Mouse (Mus musculus) C2C12 (cell line): Measurements from ENCODE around the gene Theg. TPM values are rescaled to one million over a fixed set of nuclear protein-coding genes. Genes with fewer than 3 reads are reported as not detected.
A peak's percentile ranks its signal among the peaks of the same experiment; 100 is the strongest.

ENCODE experiments used
- H3K27me3 ChIP-seq: one replicate; pipeline ENCODE4 v1.6.1; 2011; ENCODE audit not compliant: control insufficient read depth, insufficient read depth, insufficient read length
- H3K36me3 ChIP-seq: one replicate; pipeline ENCODE4 v1.6.1; 2011; ENCODE audit not compliant: control insufficient read depth, insufficient read depth
- H3K4me3 ChIP-seq: one replicate; pipeline ENCODE4 v1.5.1; 2011; ENCODE audit warnings: mild to moderate bottlenecking, control low read depth; ENCODE audit not compliant: poor library complexity, insufficient read depth, severe bottlenecking
- H3K79me2 ChIP-seq: one replicate; pipeline ENCODE4 v1.6.1; 2011; ENCODE audit not compliant: control insufficient read depth, insufficient read depth
- H3K79me3 ChIP-seq: one replicate; pipeline ENCODE4 v1.6.1; 2011; ENCODE audit warnings: low read depth, control low read depth
- H3ac ChIP-seq: one replicate; pipeline ENCODE3; 2011; ENCODE audit warnings: low read depth; ENCODE audit not compliant: control insufficient read depth, insufficient read length
- CEBPB ChIP-seq: IDR thresholded peaks from one replicate; pipeline ENCODE4 v1.6.1; 2011; ENCODE audit warnings: low read depth, mild to moderate bottlenecking, control low read depth, moderate library complexity
- CTCF ChIP-seq: IDR thresholded peaks from one replicate; pipeline ENCODE4 v1.5.1; 2011; ENCODE audit not compliant: control insufficient read depth, insufficient read depth, insufficient read length
- FOSL1 ChIP-seq: IDR thresholded peaks from one replicate; pipeline ENCODE4 v1.8.0; 2011; ENCODE audit warnings: mild to moderate bottlenecking, low read length; ENCODE audit not compliant: poor library complexity, insufficient read depth, severe bottlenecking
- MAX ChIP-seq: IDR thresholded peaks from one replicate; pipeline ENCODE4 v1.6.1; 2011; ENCODE audit warnings: mild to moderate bottlenecking, control low read depth
- MYOD1 ChIP-seq: IDR thresholded peaks from one replicate; pipeline ENCODE4 v1.6.1; 2011; ENCODE audit warnings: low read depth; ENCODE audit not compliant: control insufficient read depth, insufficient read length
- MYOG ChIP-seq: IDR thresholded peaks from one replicate; pipeline ENCODE4 v1.6.1; 2011; ENCODE audit not compliant: control insufficient read depth, insufficient read length; ENCODE audit errors: extremely low read depth
- USF1 ChIP-seq: IDR thresholded peaks from one replicate; pipeline ENCODE4 v1.6.1; 2011; ENCODE audit warnings: low read depth, mild to moderate bottlenecking, control low read depth, moderate library complexity
- polyA plus RNA-seq: library from polyadenylated mRNA; unstranded; fragments of >200 nt; fragmentation: generic; extraction: Trizol; gene quantifications from one replicate; pipeline ENCODE4 v1.2.1, GENCODE M21; 2012; ENCODE audit warnings: missing spikeins

Theg gene
- polyA plus RNA-seq, 1 experiment = not detected

DNA sequence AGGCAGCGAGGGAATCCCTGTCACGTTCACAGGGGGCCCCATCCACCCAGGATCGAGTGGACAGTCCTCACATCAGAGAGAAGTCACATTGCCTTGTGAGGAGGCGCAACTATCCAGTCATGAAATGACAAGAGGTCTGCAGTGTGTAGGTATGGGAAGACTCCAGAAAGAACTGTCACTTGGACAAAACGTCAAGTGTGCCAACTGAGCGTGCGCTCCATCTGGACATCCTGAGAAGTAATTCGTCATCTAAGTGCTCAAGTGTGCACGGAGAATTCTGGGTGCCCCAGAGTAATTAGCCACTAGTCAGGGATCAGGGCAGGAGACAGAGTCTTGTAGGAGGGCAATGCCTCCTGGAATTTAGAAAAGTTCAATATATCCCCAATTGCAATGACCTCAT is 38.3 kb upstream of the Theg start:
- TF ChIP-seq CTCF (no peak), FOSL1 (no peak), CEBPB (no peak), MAX (no peak), MYOD1 (no peak), MYOG (no peak), USF1 (no peak)
- Histone ChIP-seq H3K4me3 (no peak overlapping the region), H3K79me3 (no peaks in the 10 kb centered on the region)

DNA sequence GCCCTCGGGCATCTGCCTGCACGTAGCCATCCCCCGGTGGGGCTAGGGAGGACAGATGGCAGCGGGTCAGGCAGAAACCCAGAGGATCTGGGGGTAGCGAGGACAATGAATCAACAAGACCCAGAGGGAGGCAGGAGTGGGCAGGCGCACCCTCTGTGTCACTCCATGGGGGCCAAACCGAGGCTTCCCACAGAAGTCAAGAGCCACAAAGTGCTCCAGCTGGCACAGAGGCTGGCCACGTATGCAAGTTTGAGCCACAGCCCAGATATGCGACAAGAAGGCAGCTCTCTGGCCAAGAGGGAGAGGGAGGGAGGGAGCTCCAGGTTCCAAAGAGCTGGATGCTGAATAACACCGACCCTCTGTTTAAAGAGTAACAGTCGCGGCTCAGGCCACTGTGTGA is 36.8 kb upstream of the Theg start:
- Histone ChIP-seq H3K79me3 (no peaks in the 10 kb centered on the region), H3K79me2 (no peaks in the 10 kb centered on the region), H3K4me3 (no peak overlapping the region), H3K36me3 (no peaks in the 10 kb centered on the region), H3ac (no peak overlapping the region), H3K27me3 (peaks cover 17% of the 10 kb centered on the region)
- no peak for TF ChIP-seq CTCF
- TF ChIP-seq MYOG = no peak
- TF ChIP-seq MAX = no peak
- no peak for TF ChIP-seq FOSL1
- TF ChIP-seq MYOD1 = no peak
- TF ChIP-seq USF1 = no peak
- TF ChIP-seq CEBPB = no peak

More for the DNA sequence above, 38.3 kb upstream of the Theg start:
- no peaks in the 10 kb centered on the region for H3K79me2 ChIP-seq
- no peaks in the 10 kb centered on the region for H3K36me3 ChIP-seq
- peaks cover 14% of the 10 kb centered on the region for H3K27me3 ChIP-seq
- no peak overlapping the region for H3ac ChIP-seq

DNA sequence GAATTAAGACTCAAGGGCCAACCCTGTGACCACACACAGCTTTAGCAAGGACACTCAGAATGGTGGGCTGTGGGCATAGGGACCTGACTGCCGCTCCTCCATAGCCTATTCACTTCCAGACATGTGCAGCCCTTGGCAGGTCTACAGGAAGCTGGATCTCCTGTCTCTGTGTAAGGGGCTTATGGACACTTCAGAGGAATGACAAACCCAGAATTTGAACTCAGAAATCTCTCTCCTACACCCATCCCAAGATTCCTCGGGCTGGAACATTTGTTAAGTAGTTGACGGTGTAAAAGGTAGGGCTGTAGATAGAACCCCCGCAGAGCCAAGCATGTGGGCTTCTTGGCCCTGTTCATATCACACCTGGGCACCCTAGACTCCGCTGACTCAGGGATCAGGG is 29.2 kb upstream of the Theg start:
- no peaks in the 10 kb centered on the region for H3K36me3 ChIP-seq
- TF ChIP-seq CTCF (no peak), USF1 (no peak), FOSL1 (no peak), MYOG (no peak), CEBPB (no peak), MYOD1 (no peak), MAX (no peak)
- no peak overlapping the region for H3ac ChIP-seq
- H3K27me3 ChIP-seq = peaks cover 32% of the 10 kb centered on the region
- H3K79me2 ChIP-seq = no peaks in the 10 kb centered on the region
- no peaks in the 10 kb centered on the region for H3K79me3 ChIP-seq
- H3K4me3 ChIP-seq = no peak overlapping the region

DNA sequence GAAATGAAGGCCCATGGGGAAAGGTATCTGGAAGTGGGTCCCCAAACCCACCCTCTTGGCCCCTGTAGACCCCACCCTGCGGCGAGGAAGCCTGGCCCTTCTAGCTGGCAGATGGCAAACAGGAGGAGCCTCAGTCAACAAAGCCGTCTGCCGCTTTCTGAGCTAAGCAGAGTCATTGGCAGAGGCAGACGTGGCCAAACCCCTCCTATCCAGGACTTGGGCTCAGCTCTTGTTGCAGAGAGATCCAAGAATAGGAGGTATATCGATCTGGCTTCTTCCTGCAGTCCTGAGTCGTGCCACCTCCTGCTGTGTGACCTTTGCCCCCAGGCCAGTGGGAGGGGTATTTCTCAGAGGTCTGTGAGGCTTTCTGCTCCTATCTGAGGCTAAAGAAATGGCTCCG is 28.7 kb upstream of the Theg start:
- Histone ChIP-seq H3K79me3 (no peaks in the 10 kb centered on the region), H3K27me3 (peaks cover 34% of the 10 kb centered on the region), H3K79me2 (no peaks in the 10 kb centered on the region), H3ac (no peak overlapping the region), H3K36me3 (no peaks in the 10 kb centered on the region), H3K4me3 (no peak overlapping the region)
- TF ChIP-seq FOSL1 = no peak
- TF ChIP-seq CTCF = no peak
- TF ChIP-seq MAX = no peak
- no peak for TF ChIP-seq CEBPB
- TF ChIP-seq USF1 = no peak
- TF ChIP-seq MYOG = no peak
- TF ChIP-seq MYOD1 = no peak

DNA sequence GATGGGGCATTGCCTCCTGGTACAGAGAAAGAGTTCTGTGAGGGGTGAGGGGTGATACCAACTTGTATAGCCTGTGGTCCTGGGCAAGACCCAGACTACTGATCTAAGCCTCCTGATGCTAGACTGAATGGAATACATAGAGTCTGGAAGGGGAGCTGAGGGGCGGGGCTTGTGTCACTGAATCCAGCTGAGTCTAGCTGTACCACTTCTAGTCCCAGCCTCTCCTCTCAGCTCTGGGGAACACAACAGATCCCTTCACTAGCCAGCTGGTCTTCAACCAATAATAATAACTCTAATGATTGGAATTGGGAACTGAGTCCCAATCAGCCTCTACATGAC is 27.1 kb upstream of the Theg start:
- TF ChIP-seq CTCF (no peak), MYOG (no peak), USF1 (no peak), CEBPB (no peak), MYOD1 (no peak), MAX (no peak), FOSL1 (no peak)
- Histone ChIP-seq H3ac (no peak overlapping the region), H3K79me2 (no peaks in the 10 kb centered on the region), H3K36me3 (no peaks in the 10 kb centered on the region), H3K27me3 (peaks cover 42% of the 10 kb centered on the region), H3K4me3 (no peak overlapping the region), H3K79me3 (no peaks in the 10 kb centered on the region)

DNA sequence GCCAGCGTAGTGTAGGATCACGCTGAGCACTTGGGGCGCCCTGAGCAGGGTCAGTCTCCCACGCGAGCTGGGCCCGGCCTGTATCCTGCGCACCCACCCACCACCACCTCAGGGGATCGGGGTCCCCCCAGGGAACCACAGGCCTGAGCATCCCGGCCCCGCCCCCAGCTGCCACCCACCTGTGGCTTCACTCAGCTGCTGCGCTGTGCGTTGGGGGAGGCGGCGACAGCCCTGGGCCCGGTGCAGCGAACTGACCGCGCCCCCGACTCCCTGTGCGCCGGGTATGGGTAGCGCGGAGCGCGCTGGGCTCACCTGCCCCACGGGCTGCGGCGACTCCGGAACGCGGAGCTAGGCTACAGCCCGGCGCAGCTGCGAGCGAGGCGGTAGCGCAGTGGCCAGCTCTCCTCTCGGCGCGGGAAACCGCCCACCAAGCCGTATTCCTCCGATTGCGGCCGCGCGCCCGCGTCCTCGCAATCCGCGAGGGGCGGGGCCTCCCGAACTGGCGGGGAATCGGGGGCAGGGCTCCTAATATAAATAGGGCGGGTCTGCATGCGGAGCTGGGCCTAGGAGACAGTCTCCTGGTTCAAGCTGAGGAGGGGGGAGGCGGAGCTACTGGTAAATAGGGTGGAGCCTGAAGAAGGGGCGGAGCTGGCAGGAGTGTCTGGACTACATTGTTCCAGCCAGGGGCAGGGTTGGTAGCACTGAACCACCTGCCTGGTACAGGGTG is 26.6 kb upstream of the Theg start, which contains the start of gene C2cd4c:
Gene C2cd4c, minus strand, starts transcription at position 448 of the 727 bp plus-strand sequence.
- TF ChIP-seq CEBPB (no peak), MYOD1 (no peak), MAX (no peak)
- no peak within 1 kb of the TSS for H3K4me3 ChIP-seq
- peak within 1 kb of the TSS; percentile 64 for H3ac ChIP-seq
- no peaks in the 10 kb centered on the region for H3K36me3 ChIP-seq
- peaks cover 46% of the 10 kb centered on the region for H3K27me3 ChIP-seq
- no peaks in the 10 kb centered on the region for H3K79me2 ChIP-seq
- no peaks in the 10 kb centered on the region for H3K79me3 ChIP-seq
